Mouse (Mus musculus) kidney, adult 2 months (tissue): ENCODE data around the gene Sebox. TPM values are rescaled to one million over a fixed set of nuclear protein-coding genes. Genes with fewer than 3 reads are reported as not detected.

Source experiments
- DNase-seq: peaks from one replicate; pipeline ENCODE4 v3.0.0; 2021
- H3K27ac ChIP-seq: fragments of 200-500 bp; 2 replicates; pipeline ENCODE4 v1.5.1; 2012; ENCODE audit warnings: low read depth, low read length, control low read depth, inconsistent platforms; ENCODE audit not compliant: insufficient read depth
- H3K27me3 ChIP-seq: fragments of 200-500 bp; replicated peaks from 2 replicates; pipeline ENCODE4 v1.6.1; 2012; ENCODE audit warnings: mild to moderate bottlenecking, moderate library complexity, low read length, inconsistent platforms; ENCODE audit not compliant: control insufficient read depth, insufficient read depth
- H3K36me3 ChIP-seq: fragments of 200-500 bp; 2 replicates; pipeline ENCODE4 v1.6.1; 2012; ENCODE audit warnings: mild to moderate bottlenecking, moderate library complexity, low read length, inconsistent platforms; ENCODE audit not compliant: control insufficient read depth, insufficient read depth
- H3K4me1 ChIP-seq: fragments of 200-500 bp; 2 replicates; pipeline ENCODE4 v1.6.1; 2011; ENCODE audit warnings: low read length; ENCODE audit not compliant: control insufficient read depth, insufficient read depth
- H3K4me3 ChIP-seq: fragments of 200-500 bp; 2 replicates; pipeline ENCODE4 v1.5.1; 2011; ENCODE audit warnings: mild to moderate bottlenecking, low read depth, low read length, control low read depth; ENCODE audit not compliant: insufficient read depth
- CTCF ChIP-seq: fragments of 200-500 bp; conservative IDR thresholded peaks from 2 replicates; pipeline ENCODE4 v1.5.1; 2011; ENCODE audit warnings: low read depth, mild to moderate bottlenecking, control low read depth, low read length, moderate library complexity, mixed read lengths; ENCODE audit not compliant: insufficient read depth, insufficient read length
- POLR2A ChIP-seq: fragments of 200-500 bp; IDR thresholded peaks from one replicate; pipeline ENCODE4 v1.6.1; 2011; ENCODE audit warnings: low read depth, low read length, control low read depth
- WGBS: fragments of 180-500 bp; shearing (Covaris S2); methylation state at CpG from one replicate; pipeline ENCODE4 v1.1.7; 2018; 5-methylcytosine and 5-hydroxymethylcytosine counted together
- polyA plus RNA-seq: library from polyadenylated mRNA; depleted of rRNA; stranded (reverse); fragments of >200 nt; gene quantifications from 2 replicates; pipeline ENCODE4 v1.2.3, GENCODE M21; 2012

Gene Sebox
- polyA plus RNA-seq, 1 experiment: not detected

DNA sequence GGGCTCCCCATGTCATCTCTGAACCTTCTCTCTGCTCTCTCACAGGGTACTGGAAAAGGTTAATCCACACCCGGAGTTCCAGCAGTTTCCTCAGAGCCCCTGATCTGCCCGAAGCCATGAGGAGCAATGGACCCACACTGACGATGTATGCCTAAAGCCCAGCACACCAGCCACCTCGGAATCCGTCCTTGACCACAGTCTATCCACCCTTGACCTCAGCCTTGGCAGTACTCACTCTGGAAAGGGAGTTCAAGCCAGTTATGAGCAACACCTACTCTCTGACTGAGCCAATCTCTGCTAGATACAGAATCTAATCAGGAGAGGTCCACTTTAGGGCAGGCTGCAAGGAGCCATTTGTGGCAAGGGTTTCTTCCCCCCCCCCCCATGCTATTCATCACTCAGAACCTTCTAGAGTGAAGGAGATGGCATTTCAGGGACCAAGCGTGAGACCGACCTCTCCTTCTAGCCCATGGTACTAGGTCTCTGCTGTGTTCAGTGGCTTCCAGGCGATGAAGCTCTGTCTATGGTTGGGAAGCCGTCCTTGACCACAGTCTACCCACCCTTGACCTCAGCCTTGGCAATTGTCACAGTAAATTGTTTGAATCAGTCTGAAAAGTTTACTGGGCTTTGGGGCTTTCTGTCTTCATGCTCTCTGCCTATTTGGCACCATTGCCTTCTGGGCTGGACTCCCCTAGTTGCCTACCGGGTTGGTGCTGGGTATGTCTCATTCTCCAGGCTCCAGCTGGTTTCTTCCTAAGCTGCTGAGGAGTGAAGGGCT, 31.7 kb upstream of the Sebox start:
- no peak for DNase-seq

DNA sequence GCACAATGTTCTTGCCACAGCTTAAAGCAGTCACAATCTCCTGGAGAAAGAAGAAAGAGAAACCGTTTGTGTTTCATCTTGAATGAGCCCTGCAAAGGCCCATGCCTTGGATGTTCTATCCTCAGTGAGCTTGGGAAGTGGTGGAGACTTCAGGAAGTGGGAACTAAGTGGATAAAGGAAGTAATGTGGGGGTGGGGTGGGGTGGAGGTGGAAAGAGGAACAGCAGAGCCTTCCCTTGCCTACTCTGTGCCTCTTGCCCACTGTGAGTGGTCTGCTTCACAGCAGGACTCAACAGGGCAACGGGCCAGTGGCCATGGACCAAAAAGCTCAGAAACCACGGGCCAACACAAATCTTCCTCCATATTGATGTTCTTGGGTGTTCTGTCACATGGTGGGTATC, 28.0 kb upstream of the Sebox start:
- no peaks in the 10 kb centered on the region for H3K4me1 ChIP-seq
- no peak overlapping the region for H3K4me3 ChIP-seq
- no peak for DNase-seq
- no peaks in the 10 kb centered on the region for H3K27me3 ChIP-seq
- TF ChIP-seq POLR2A: no peak
- TF ChIP-seq CTCF: no peak
- no peak overlapping the region for H3K27ac ChIP-seq
- no peaks in the 10 kb centered on the region for H3K36me3 ChIP-seq
- 77% methylated on average over 3 of the region's 3 CpGs for WGBS

More for the DNA sequence above, 31.7 kb upstream of the Sebox start:
- 89% methylated on average over 10 of the region's 10 CpGs for whole genome bisulfite sequencing
- no peaks in the 10 kb centered on the region for H3K27me3 ChIP-seq
- no peak overlapping the region for H3K4me3 ChIP-seq
- no peak overlapping the region for H3K27ac ChIP-seq
- no peak for TF ChIP-seq POLR2A
- TF ChIP-seq CTCF: no peak
- H3K4me1 ChIP-seq: no peaks in the 10 kb centered on the region
- no peaks in the 10 kb centered on the region for H3K36me3 ChIP-seq

DNA sequence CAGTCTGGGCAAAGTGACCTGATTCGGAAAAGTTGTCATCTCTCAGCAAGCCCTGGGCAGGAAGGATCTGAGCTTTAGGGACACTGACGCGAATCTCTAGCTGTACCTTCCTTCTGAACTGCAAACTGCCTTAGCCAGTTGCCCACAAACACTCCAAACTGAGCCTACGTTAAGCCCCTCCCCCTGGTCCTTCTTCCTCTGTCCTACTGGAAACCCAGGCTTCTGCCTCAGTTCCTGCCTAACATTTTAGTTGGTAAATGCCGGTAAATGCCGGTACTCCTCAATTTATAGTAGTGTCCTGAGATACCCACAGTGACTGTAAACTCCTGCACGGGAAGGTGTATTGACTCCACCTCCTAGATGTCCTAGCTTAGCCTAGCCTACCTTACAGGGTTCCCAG, 19.6 kb upstream of the Sebox start:
- Histone ChIP-seq H3K4me1 (no peaks in the 10 kb centered on the region), H3K4me3 (no peak overlapping the region), H3K27me3 (no peaks in the 10 kb centered on the region), H3K27ac (no peak overlapping the region), H3K36me3 (no peaks in the 10 kb centered on the region)
- TF ChIP-seq CTCF: no peak
- TF ChIP-seq POLR2A: no peak
- 60% methylated on average over 7 of the region's 7 CpGs for WGBS
- no peak for DNase-seq

DNA sequence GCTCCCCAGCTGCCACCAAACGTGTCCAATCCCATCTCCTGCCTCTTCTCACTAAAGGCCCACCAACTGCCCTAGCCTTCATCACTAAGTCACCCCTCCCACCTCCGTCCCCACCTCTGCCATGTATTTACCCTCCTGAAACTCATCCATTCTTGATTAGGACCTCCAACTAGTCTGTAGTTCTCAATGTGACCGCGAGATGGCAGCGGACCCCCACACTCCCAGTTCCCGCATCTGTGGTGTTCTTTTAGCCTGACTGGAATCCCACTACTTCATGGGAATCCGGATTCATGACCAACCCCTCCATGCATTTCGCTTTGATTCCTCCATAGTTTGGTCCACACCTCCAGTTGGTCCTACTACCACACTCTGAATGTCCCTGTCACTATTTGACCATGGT, 15.1 kb upstream of the Sebox start:
- no peaks in the 10 kb centered on the region for H3K36me3 ChIP-seq
- no peak overlapping the region for H3K27ac ChIP-seq
- TF ChIP-seq CTCF (peak; percentile 90), POLR2A (no peak)
- H3K4me3 ChIP-seq: no peak overlapping the region
- no peaks in the 10 kb centered on the region for H3K4me1 ChIP-seq
- DNase-seq: peak; percentile 71
- WGBS: 2% methylated on average over 8 of the region's 8 CpGs
- no peaks in the 10 kb centered on the region for H3K27me3 ChIP-seq

DNA sequence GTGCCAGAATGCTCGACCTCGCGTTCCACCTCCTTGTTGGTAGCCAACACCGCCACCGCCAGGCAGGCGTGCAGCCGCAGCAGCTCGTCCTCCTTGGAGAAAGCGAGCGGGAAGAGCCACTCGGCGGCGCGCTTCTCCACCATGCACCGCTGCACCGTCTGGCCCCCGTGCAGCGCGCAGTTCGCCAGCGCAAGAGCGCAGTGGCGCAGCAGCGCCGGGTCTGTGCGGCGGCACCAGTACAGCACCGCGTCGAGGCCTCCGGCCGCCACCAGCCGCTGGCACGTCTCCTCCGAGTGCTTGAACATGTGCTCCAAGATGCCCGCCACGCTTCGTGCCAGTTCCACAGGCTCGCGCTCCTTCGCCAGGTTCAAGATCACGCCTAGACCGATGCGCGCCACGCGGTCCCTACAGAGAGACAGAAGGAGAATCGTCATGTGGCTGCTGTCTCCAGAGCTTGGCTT, 12.4 kb upstream of the Sebox start:
- WGBS: 8% methylated on average over 48 of the region's 48 CpGs
- H3K4me1 ChIP-seq: no peaks in the 10 kb centered on the region

DNA sequence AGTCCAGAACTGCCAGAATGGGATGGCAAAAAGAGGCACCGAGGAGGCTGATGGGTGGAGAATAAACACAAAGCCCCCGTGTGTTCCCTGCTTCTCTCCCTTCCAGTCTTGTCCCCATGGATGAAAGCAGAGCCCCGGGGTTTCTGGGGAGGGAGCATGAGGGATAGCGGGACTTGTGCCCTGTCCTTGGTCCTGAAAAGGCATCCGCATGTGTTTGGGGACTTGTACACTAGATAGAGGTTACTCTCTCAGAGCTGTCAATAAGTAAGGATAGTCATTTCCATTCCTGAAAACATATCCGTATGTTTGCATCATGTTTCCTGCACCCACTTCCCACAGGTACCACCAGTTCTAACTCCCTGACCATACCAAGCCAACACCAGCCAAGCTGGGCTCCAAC, 7.3 kb upstream of the Sebox start:
- DNase-seq: peak; percentile 15
- WGBS: 4% methylated on average over 6 of the region's 6 CpGs
- Histone ChIP-seq H3K27me3 (no peaks in the 10 kb centered on the region; the same call in 1 of the 2 replicates), H3K36me3 (no peaks in the 10 kb centered on the region), H3K4me3 (no peak overlapping the region), H3K4me1 (no peaks in the 10 kb centered on the region), H3K27ac (no peak overlapping the region)
- no peak for TF ChIP-seq POLR2A
- TF ChIP-seq CTCF: no peak

More for the DNA sequence above, 12.4 kb upstream of the Sebox start:
- no peak overlapping the region for H3K4me3 ChIP-seq
- no peaks in the 10 kb centered on the region; the same call in 1 of the 2 replicates for H3K27me3 ChIP-seq
- DNase-seq: peak; percentile 25
- TF ChIP-seq CTCF (peak; percentile 35), POLR2A (no peak)
- no peak overlapping the region for H3K27ac ChIP-seq
- no peaks in the 10 kb centered on the region for H3K36me3 ChIP-seq

DNA sequence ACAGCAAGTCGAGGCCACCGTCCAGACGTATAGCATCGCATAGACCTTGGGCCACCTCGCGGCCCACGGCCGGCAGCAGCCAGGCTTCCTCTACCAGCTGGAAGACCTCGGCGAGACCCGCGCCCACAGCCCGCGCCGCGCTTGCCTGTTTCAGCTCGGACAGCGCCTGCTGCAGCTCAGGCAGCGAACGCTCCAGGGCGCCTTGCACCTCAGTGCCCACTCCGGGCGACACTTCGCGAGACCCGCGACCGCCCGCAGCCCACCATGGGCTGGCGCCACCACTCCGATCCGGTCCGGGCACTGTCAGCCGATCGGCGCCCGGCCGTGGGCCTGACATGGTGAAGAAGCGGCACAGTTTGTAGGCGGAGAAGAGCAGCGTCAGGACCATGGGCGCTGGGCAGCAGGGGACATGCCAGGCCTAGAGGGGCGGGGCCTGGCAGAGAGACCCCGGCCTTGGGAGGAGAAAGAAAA, 6.1 kb upstream of the Sebox start:
- TF ChIP-seq POLR2A (no peak), CTCF (no peak)
- peak; percentile 4 for DNase-seq
- H3K27me3 ChIP-seq: no peaks in the 10 kb centered on the region; the same call in 1 of the 2 replicates
- H3K27ac ChIP-seq: no peak overlapping the region
- no peaks in the 10 kb centered on the region for H3K4me1 ChIP-seq
- 1% methylated on average over 44 of the region's 44 CpGs for WGBS
- H3K36me3 ChIP-seq: no peaks in the 10 kb centered on the region
- H3K4me3 ChIP-seq: peak overlapping the region; percentile 48
